In the genomic region with DNA sequence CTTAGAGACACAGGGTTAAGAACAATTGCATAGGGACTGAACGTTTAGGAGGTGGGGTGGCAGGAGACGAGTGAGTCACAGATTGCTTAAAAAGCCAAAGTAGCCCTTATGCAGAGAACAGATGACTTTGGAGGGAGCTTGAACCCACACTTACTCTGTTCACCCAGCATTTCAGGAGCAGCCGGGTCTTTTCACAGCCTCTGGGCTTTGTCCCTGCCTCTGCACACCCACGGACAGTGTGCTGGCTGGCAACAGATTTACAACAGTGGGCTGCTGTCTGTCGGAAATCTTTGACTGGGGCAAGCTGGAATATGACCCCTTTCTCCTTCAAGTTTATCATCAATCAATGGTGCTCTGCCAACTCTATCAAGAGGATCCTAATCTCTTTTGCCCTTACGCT, we compare ENCODE assay signal across 7 mouse cellular contexts. TPM values are rescaled to one million over a fixed set of nuclear protein-coding genes. Genes with fewer than 3 reads are reported as not detected.
DNase-seq lines count a peak whose midpoint lies in the region; ATAC-seq and TF ChIP-seq lines count a peak whose summit lies in the region.

No protein-coding gene starts in this region.

- H3K27ac ChIP-seq in heart, embryonic 14.5 days (replicated peaks in 1 of 2; ENCODE audit: control insufficient read depth in 1 of 2, insufficient read depth in 1 of 2, low read depth in 2 of 2, low read length in 2 of 2): no peak overlapping the region
- no peak overlapping the region for H3K27ac ChIP-seq in kidney, postnatal 0 days
- no peak overlapping the region for H3K27ac ChIP-seq in neural tube, embryonic 11.5 days (ENCODE audit: low read depth, low read length)

- H3K27me3 ChIP-seq in heart, embryonic 14.5 days (ENCODE audit: control insufficient read depth, insufficient read depth, low read length): no peaks in the 10 kb centered on the region
- H3K27me3 ChIP-seq in kidney, postnatal 0 days (ENCODE audit: insufficient read depth, low read length): no peaks in the 10 kb centered on the region
- no peaks in the 10 kb centered on the region for H3K27me3 ChIP-seq in neural tube, embryonic 11.5 days (ENCODE audit: control insufficient read depth, insufficient read depth, low read length)

- no peaks in the 10 kb centered on the region for H3K36me3 ChIP-seq in heart, embryonic 14.5 days (ENCODE audit: control insufficient read depth, insufficient read depth, low read length)
- H3K36me3 ChIP-seq in kidney, postnatal 0 days (ENCODE audit: insufficient read depth, low read length): no peaks in the 10 kb centered on the region
- H3K36me3 ChIP-seq in neural tube, embryonic 11.5 days (ENCODE audit: control insufficient read depth, insufficient read depth, low read length): no peaks in the 10 kb centered on the region

- no peaks in the 10 kb centered on the region for H3K9me3 ChIP-seq in heart, embryonic 14.5 days (ENCODE audit: control insufficient read depth, low read length)
- H3K9me3 ChIP-seq in kidney, postnatal 0 days (replicated peaks; ENCODE audit: low read length): no peaks in the 10 kb centered on the region
- H3K9me3 ChIP-seq in neural tube, embryonic 11.5 days (ENCODE audit: control insufficient read depth, low read length): no peaks in the 10 kb centered on the region

- ATAC-seq in heart, embryonic 14.5 days (ENCODE audit: insufficient number of reproducible peaks, insufficient read depth, low FRiP score, low read depth): no peak
- no peak for ATAC-seq in kidney, postnatal 0 days (replicated peaks; ENCODE audit: low FRiP score, low read depth)
- ATAC-seq in neural tube, embryonic 11.5 days (ENCODE audit: insufficient read depth, low FRiP score, low TSS enrichment): no peak
- no peak for ATAC-seq in cerebellum, adult (ENCODE audit: insufficient number of reproducible peaks, low FRiP score, low TSS enrichment)

- WGBS in heart, embryonic 14.5 days: 19% methylated on average over 6 of the region's 6 CpGs
- 22% methylated on average over 6 of the region's 6 CpGs for WGBS in kidney, postnatal 0 days
- WGBS in neural tube, embryonic 11.5 days: 32% methylated on average over 6 of the region's 6 CpGs

- H3K4me3 ChIP-seq in heart, embryonic 14.5 days (ENCODE audit: control insufficient read depth in 1 of 2, insufficient read depth in 1 of 2, low read depth in 1 of 2, low read length in 2 of 2): peak overlapping the region; percentile 45 to 57; a peak in 3 of 4 replicates
- H3K4me3 ChIP-seq in kidney, postnatal 0 days (replicated peaks; ENCODE audit: low read depth, low read length): no peak overlapping the region
- no peak overlapping the region for H3K4me3 ChIP-seq in neural tube, embryonic 11.5 days (ENCODE audit: low read depth, low read length)

- peaks cover 7 to 12% of the 10 kb centered on the region in 2 experiments; a peak in 2 of 4 replicates for H3K4me1 ChIP-seq in heart, embryonic 14.5 days (ENCODE audit: control insufficient read depth in 2 of 2, insufficient read depth in 2 of 2, low read length in 2 of 2)
- no peaks in the 10 kb centered on the region for H3K4me1 ChIP-seq in kidney, postnatal 0 days (replicated peaks; ENCODE audit: insufficient read depth, low read length)
- H3K4me1 ChIP-seq in neural tube, embryonic 11.5 days (ENCODE audit: control insufficient read depth, insufficient read depth, low read length): peaks cover 3% of the 10 kb centered on the region; the same call in 1 of the 2 replicates

- DNase-seq in right cerebral cortex, adult 18-20 months: peak; percentile 26
- no peak for DNase-seq in right cerebral cortex, postnatal 4 days
- DNase-seq in kidney, postnatal 0 days (ENCODE audit: low spot score): peak; percentile 22
- DNase-seq in neural tube, embryonic 11.5 days (ENCODE audit: low spot score): peak; percentile 17
- DNase-seq in testis, postnatal 10 days (ENCODE audit: low spot score): no peak

- H3K4me2 ChIP-seq in heart, embryonic 14.5 days (ENCODE audit: low read length): peak overlapping the region; percentile 78
- peak overlapping the region; percentile 64 for H3K4me2 ChIP-seq in kidney, postnatal 0 days (ENCODE audit: low read length)
- 0 out of 2 replicates have a peak overlapping the region, but pooled peaks have one; percentile 33 for H3K4me2 ChIP-seq in neural tube, embryonic 11.5 days (ENCODE audit: low read depth)

- TF ChIP-seq CTCF in kidney, postnatal 0 days (IDR thresholded peaks at IDR 0.05; ENCODE audit: low read depth): no peak

- H3K9ac ChIP-seq in heart, embryonic 14.5 days (ENCODE audit: low read length): peak overlapping the region; percentile 70
- no peak overlapping the region for H3K9ac ChIP-seq in kidney, postnatal 0 days (ENCODE audit: low read depth, low read length)
- H3K9ac ChIP-seq in neural tube, embryonic 11.5 days (ENCODE audit: low read length): no peak overlapping the region

RNA-seq across cellular contexts. Expression of a gene that starts 44.1 kb away (rescaled TPM):
- polyA plus RNA-seq in heart, embryonic 14.5 days (2014; fragmentation: Nextera tagmentation; extraction: Ambion mirVana): 216 and 221 TPM in 2 replicates
- polyA plus RNA-seq in kidney, postnatal 0 days (2015; fragmentation: Nextera tagmentation; extraction: Ambion mirVana): 30.8 and 32.1 TPM in 2 replicates
- 8.3 and 8.8 TPM in 2 replicates for polyA plus RNA-seq in neural tube, embryonic 11.5 days (2014; fragmentation: Nextera tagmentation; extraction: Ambion mirVana)

Comparison
In these comparisons a context has a peak if more than half of its experiments do, and no peak if none do; other contexts are left out.
1. DNase-seq: peak in right cerebral cortex, adult 18-20 months (single experiment), kidney, postnatal 0 days (single experiment) and neural tube, embryonic 11.5 days (single experiment); none in right cerebral cortex, postnatal 4 days (single experiment) and testis, postnatal 10 days (single experiment).
2. H3K4me3 ChIP-seq: peak in heart, embryonic 14.5 days (2 of 2); none in kidney, postnatal 0 days (single experiment) and neural tube, embryonic 11.5 days (single experiment).
3. Peak in every context shown above with its lines, with median percentiles within 50 percentile points of each other: H3K4me2 ChIP-seq.